Mouse (Mus musculus) cerebellum, adult 2 months (tissue): ENCODE data around the gene Prkcsh.

Experiments used
- CTCF ChIP-seq: fragments of 200-500 bp; IDR thresholded peaks from 2 replicates; pipeline ENCODE4 v1.5.1; 2011; ENCODE audit warnings: low read depth, mild to moderate bottlenecking, control low read depth, low read length, moderate library complexity, borderline replicate concordance; ENCODE audit not compliant: insufficient read depth
- POLR2A ChIP-seq: fragments of 200-500 bp; IDR thresholded peaks from 2 replicates; pipeline ENCODE4 v1.6.1; 2011; ENCODE audit warnings: low read length, control low read depth, borderline replicate concordance; ENCODE audit not compliant: insufficient read depth

GRCm38 (mm10) chr9:22058011-22058424 lies 55.4 kb downstream of the Prkcsh start:
- no peak for TF ChIP-seq CTCF
- no peak for TF ChIP-seq POLR2A
